ENCODE assay signal across 25 mouse cellular contexts in the genomic region with DNA sequence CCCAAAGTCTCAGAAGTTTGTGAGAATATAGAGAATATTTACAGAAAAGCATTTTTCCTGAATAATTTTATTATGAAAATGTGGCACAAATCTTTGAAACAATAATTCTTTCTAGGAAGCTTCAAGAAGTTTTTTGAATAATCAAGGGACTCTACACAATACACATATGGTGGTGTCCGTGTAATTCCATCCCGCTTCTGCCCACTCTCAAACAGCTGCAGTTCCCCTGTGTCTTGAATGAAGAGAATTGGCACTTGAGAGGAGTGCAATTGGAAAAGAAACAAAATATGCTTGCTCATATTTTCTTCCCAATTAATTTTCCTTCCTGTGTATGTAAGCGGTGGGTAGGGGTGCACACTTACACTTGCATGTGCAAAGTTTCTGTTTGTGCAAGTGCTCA.
"Had no signal": no experiment of that assay in that cellular context is flagged by ENCODE, and none has a peak within 500 bp of the region (broad histone marks: within the 10 kb centered on the region; RNA-seq: fewer than 3 reads in every experiment).

No protein-coding gene starts in this region.

- DNase-seq: gastrocnemius, postnatal 25 days; heart, adult 18-20 months; heart, postnatal 10 days; heart, postnatal 4 days; kidney, adult 18-20 months; kidney, adult 8-10 months; kidney, postnatal 10 days; kidney, postnatal 25 days; kidney, postnatal 4 days; liver; liver, embryonic 13.5 days had no signal

- H3K9ac ChIP-seq: heart, embryonic 12.5 days; hindbrain, embryonic 12.5 days; hindbrain, embryonic 14.5 days; intestine, embryonic 15.5 days; limb, embryonic 12.5 days; liver, embryonic 13.5 days had no signal

- H3K9me3 ChIP-seq: heart, embryonic 10.5 days; hindbrain, embryonic 10.5 days; hindbrain, embryonic 12.5 days; intestine, embryonic 15.5 days; limb, embryonic 10.5 days; limb, embryonic 12.5 days; liver, embryonic 13.5 days had no signal

- H3K27me3 ChIP-seq: heart, embryonic 12.5 days; hindbrain, embryonic 12.5 days; intestine, embryonic 15.5 days; limb, embryonic 12.5 days; liver, embryonic 13.5 days had no signal

- H3K4me1 ChIP-seq: hindbrain, embryonic 10.5 days; hindbrain, embryonic 12.5 days; intestine, embryonic 15.5 days; limb, embryonic 10.5 days; limb, embryonic 12.5 days; liver, embryonic 13.5 days had no signal

- H3K27ac ChIP-seq: heart, embryonic 10.5 days; hindbrain, embryonic 10.5 days; hindbrain, embryonic 12.5 days; hindbrain, embryonic 14.5 days; intestine, embryonic 15.5 days; layer of hippocampus, adult 2 months; left cerebral cortex, adult 2 months; limb, embryonic 10.5 days; limb, embryonic 12.5 days; liver, embryonic 13.5 days had no signal

- ATAC-seq: hindbrain, embryonic 16.5 days; inflammation-experienced regulatory T-cells, adult 6 months; intestine, embryonic 15.5 days; intestine, postnatal 0 days had no signal

- H3K4me2 ChIP-seq: heart, embryonic 12.5 days; hindbrain, embryonic 12.5 days; hindbrain, embryonic 14.5 days; intestine, embryonic 15.5 days; limb, embryonic 12.5 days; liver, embryonic 11.5 days; liver, embryonic 13.5 days had no signal

- H3K36me3 ChIP-seq: heart, embryonic 10.5 days; heart, embryonic 12.5 days; hindbrain, embryonic 10.5 days; hindbrain, embryonic 12.5 days; intestine, embryonic 15.5 days; limb, embryonic 10.5 days; limb, embryonic 12.5 days; liver, embryonic 13.5 days had no signal

- H3K4me3 ChIP-seq: heart, embryonic 10.5 days; heart, embryonic 12.5 days; hindbrain, embryonic 10.5 days; hindbrain, embryonic 12.5 days; intestine, embryonic 15.5 days; layer of hippocampus, adult 2 months; left cerebral cortex, adult 2 months; limb, embryonic 10.5 days; limb, embryonic 12.5 days; liver, embryonic 13.5 days had no signal
